Comparison of ENCODE assay signal across 9 mouse cellular contexts in genomic region chr2:158555252-158555651, GRCm38 (mm10). TPM values are rescaled to one million over a fixed set of nuclear protein-coding genes. Genes with fewer than 3 reads are reported as not detected.
DNase-seq lines count a peak whose midpoint lies in the region; ATAC-seq and TF ChIP-seq lines count a peak whose summit lies in the region.
"Had no signal": no experiment of that assay in that cellular context is flagged by ENCODE, and none has a peak within 500 bp of the region (broad histone marks: within the 10 kb centered on the region; RNA-seq: fewer than 3 reads in every experiment).

No protein-coding gene starts in this region.

- H3K4me3 ChIP-seq in neural tube, embryonic 12.5 days, result no peak overlapping the region
- H3K4me3 ChIP-seq in forebrain, embryonic 14.5 days (ENCODE audit: low read depth, low read length), result 0 out of 2 replicates have a peak overlapping the region, but pooled peaks have one; percentile 22
- H3K4me3 ChIP-seq in hindbrain, postnatal 0 days (ENCODE audit: low read length), result no peak overlapping the region

- no peaks in the 10 kb centered on the region for H3K36me3 ChIP-seq in neural tube, embryonic 12.5 days
- no peaks in the 10 kb centered on the region for H3K36me3 ChIP-seq in forebrain, embryonic 14.5 days (ENCODE audit: control insufficient read depth, insufficient read depth, low read length)
- H3K36me3 ChIP-seq in hindbrain, postnatal 0 days (ENCODE audit: insufficient read depth, low read length), result no peaks in the 10 kb centered on the region

- H3K27ac ChIP-seq in neural tube, embryonic 12.5 days, result no peak overlapping the region
- H3K27ac ChIP-seq in forebrain, embryonic 14.5 days (ENCODE audit: low read depth, low read length), result peak overlapping the region; percentile 90
- H3K27ac ChIP-seq in hindbrain, postnatal 0 days, result no peak overlapping the region

- TF ChIP-seq CTCF in hindbrain, postnatal 0 days (IDR thresholded peaks at IDR 0.05; ENCODE audit: low read depth), result no peak

- 2% methylated on average over 7 of the region's 7 CpGs for WGBS in neural tube, embryonic 12.5 days
- WGBS in forebrain, embryonic 14.5 days, result 2% methylated on average over 7 of the region's 7 CpGs
- 2% methylated on average over 7 of the region's 7 CpGs for WGBS in hindbrain, postnatal 0 days

- H3K27me3 ChIP-seq in neural tube, embryonic 12.5 days (replicated peaks), result peaks cover 46% of the 10 kb centered on the region
- H3K27me3 ChIP-seq in forebrain, embryonic 14.5 days (replicated peaks; ENCODE audit: control insufficient read depth, insufficient read depth, low read length), result peaks cover 16% of the 10 kb centered on the region; the same call in 1 of the 2 replicates
- no peaks in the 10 kb centered on the region for H3K27me3 ChIP-seq in hindbrain, postnatal 0 days (ENCODE audit: insufficient read depth, low read length)

- no peak overlapping the region for H3K9ac ChIP-seq in neural tube, embryonic 12.5 days
- H3K9ac ChIP-seq in forebrain, embryonic 14.5 days (ENCODE audit: low read length), result no peak overlapping the region; the same call in 1 of the 2 replicates
- no peak overlapping the region for H3K9ac ChIP-seq in hindbrain, postnatal 0 days (replicated peaks; ENCODE audit: low read length)

- no peak for DNase-seq in neural tube, embryonic 10.5 days (ENCODE audit: extremely low spot score, low spot score)
- DNase-seq in forebrain, embryonic 14.5 days (ENCODE audit: low spot score), result peak; percentile 27
- no peak for DNase-seq in hindbrain, postnatal 0 days (ENCODE audit: low spot score)
- DNase-seq in lung, postnatal 4 days, result peak; percentile 52 to 60
- DNase-seq in B cell, adult 2 months, result no peak
- no peak for DNase-seq in cerebellum, postnatal 14 days
- DNase-seq in thymus, postnatal 25 days, result no peak

- peaks cover 24% of the 10 kb centered on the region for H3K4me1 ChIP-seq in neural tube, embryonic 12.5 days
- H3K4me1 ChIP-seq in forebrain, embryonic 14.5 days (ENCODE audit: control insufficient read depth, insufficient read depth, low read length), result peaks cover 32% of the 10 kb centered on the region
- peaks cover 5% of the 10 kb centered on the region; the same call in 1 of the 2 replicates for H3K4me1 ChIP-seq in hindbrain, postnatal 0 days (ENCODE audit: insufficient read depth, low read length)

- H3K4me2 ChIP-seq in neural tube, embryonic 12.5 days (replicated peaks), result peak overlapping the region; percentile 57; the same call in 1 of the 2 replicates
- peak overlapping the region; percentile 55 for H3K4me2 ChIP-seq in forebrain, embryonic 14.5 days (ENCODE audit: low read length)
- H3K4me2 ChIP-seq in hindbrain, postnatal 0 days (ENCODE audit: low read depth, low read length), result peak overlapping the region; percentile 56

- H3K9me3 ChIP-seq in neural tube, embryonic 12.5 days, result no peaks in the 10 kb centered on the region; the same call in 1 of the 2 replicates
- no peaks in the 10 kb centered on the region for H3K9me3 ChIP-seq in forebrain, embryonic 14.5 days (replicated peaks; ENCODE audit: control insufficient read depth, low read length)
- no peaks in the 10 kb centered on the region for H3K9me3 ChIP-seq in hindbrain, postnatal 0 days (ENCODE audit: low read length)

- ATAC-seq in neural tube, embryonic 12.5 days (ENCODE audit: low FRiP score, low read depth), result no peak
- no peak for ATAC-seq in forebrain, embryonic 14.5 days
- no peak for ATAC-seq in hindbrain, postnatal 0 days

RNA-seq across cellular contexts. Expression of gene Arhgap40, which starts 42.7 kb away (rescaled TPM):
- 0.25 and 0.52 TPM in 2 replicates for polyA plus RNA-seq in neural tube, embryonic 12.5 days (2016; fragmentation: Nextera tagmentation; extraction: Ambion mirVana)
- 0.44 and 0.48 TPM in 2 replicates for polyA plus RNA-seq in forebrain, embryonic 14.5 days (2014; fragmentation: Nextera tagmentation; extraction: Ambion mirVana)
- 1.4 and 2.4 TPM in 2 replicates for total RNA-seq in hindbrain, postnatal 0 days (2014; rRNA removed)
- 0.64 and 1.0 TPM in 2 replicates for polyA plus RNA-seq in hindbrain, postnatal 0 days (2015; fragmentation: Nextera tagmentation; extraction: Ambion mirVana)
- polyA plus RNA-seq: neural tube, embryonic 11.5 days had no signal

RNA-seq across cellular contexts. Expression of gene Adig, which starts 52.8 kb away (rescaled TPM):
- not detected in 2 replicates for polyA plus RNA-seq in neural tube, embryonic 12.5 days (2016; fragmentation: Nextera tagmentation; extraction: Ambion mirVana)
- not detected in 2 replicates for polyA plus RNA-seq in forebrain, embryonic 14.5 days (2014; fragmentation: Nextera tagmentation; extraction: Ambion mirVana)
- total RNA-seq in hindbrain, postnatal 0 days (2014; rRNA removed), result not detected in 2 replicates
- polyA plus RNA-seq in hindbrain, postnatal 0 days (2015; fragmentation: Nextera tagmentation; extraction: Ambion mirVana), result not detected in 2 replicates
- polyA plus RNA-seq: neural tube, embryonic 11.5 days had no signal

RNA-seq across cellular contexts. Expression of gene Slc32a1, which starts 55.3 kb away (rescaled TPM):
- polyA plus RNA-seq in neural tube, embryonic 12.5 days (2016; fragmentation: Nextera tagmentation; extraction: Ambion mirVana), result 3.5 and 4.4 TPM in 2 replicates
- 4.6 and 6.4 TPM in 2 replicates for polyA plus RNA-seq in forebrain, embryonic 14.5 days (2014; fragmentation: Nextera tagmentation; extraction: Ambion mirVana)
- 70.4 and 79.8 TPM in 2 replicates for total RNA-seq in hindbrain, postnatal 0 days (2014; rRNA removed)
- 16.5 and 16.7 TPM in 2 replicates for polyA plus RNA-seq in hindbrain, postnatal 0 days (2015; fragmentation: Nextera tagmentation; extraction: Ambion mirVana)

Comparison
In these comparisons a context has a peak if more than half of its experiments do, and no peak if none do; other contexts are left out.
1. DNase-seq: peak in forebrain, embryonic 14.5 days (single experiment) and lung, postnatal 4 days (2 of 2); none in neural tube, embryonic 10.5 days (single experiment), hindbrain, postnatal 0 days (single experiment), B cell, adult 2 months (0 of 2), cerebellum, postnatal 14 days (0 of 2) and thymus, postnatal 25 days (single experiment).
2. Peak in every context shown above with its lines, with median percentiles within 50 percentile points of each other: H3K4me2 ChIP-seq.